Mouse (Mus musculus) E14TG2a.4 (cell line): ENCODE measurements around the gene Tssk4.

Source experiments
- CTCF ChIP-seq: conservative IDR thresholded peaks from 2 replicates; pipeline ENCODE4 v1.5.1; 2014; ENCODE audit warnings: low read length
- NANOG ChIP-seq: IDR thresholded peaks from 2 replicates; pipeline ENCODE4 v1.6.1; 2014; ENCODE audit warnings: borderline replicate concordance, low read length, mixed read lengths
- POU5F1 ChIP-seq: IDR thresholded peaks from 2 replicates; pipeline ENCODE4 v1.6.1; 2014; ENCODE audit warnings: low read length, borderline replicate concordance

DNA sequence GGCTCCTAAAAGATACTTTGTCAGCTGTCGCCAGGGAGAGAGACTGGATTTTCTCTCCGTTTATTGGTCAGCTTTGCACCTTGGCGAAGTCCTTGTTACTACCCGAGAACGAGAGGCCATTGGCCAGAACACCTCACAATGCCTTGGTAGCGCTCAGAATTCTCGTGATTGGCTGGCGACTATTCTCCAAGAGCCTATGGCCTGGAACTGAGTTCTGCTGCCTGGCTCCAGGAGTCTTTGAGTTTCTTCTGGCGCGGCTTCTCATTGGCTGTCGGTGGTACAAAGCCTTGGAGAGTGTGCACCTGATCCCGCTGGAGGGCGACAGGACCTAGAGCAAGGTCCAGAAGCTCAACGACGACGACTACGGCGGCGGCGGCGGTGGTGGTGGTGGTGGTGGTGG, 32.2 kb upstream of the Tssk4 start, which contains the start of gene Rec8:
- no peak for TF ChIP-seq CTCF
- no peak for TF ChIP-seq POU5F1
- no peak for TF ChIP-seq NANOG
